Mouse (Mus musculus): ENCODE data around the gene Inhbb. TPM values are rescaled to one million over a fixed set of nuclear protein-coding genes. Genes with fewer than 3 reads are reported as not detected.

Inhbb gene
- 0.41 TPM for polyA plus RNA-seq (2014; fragmentation: Illumina TruSeq; extraction: RNeasy Lipid Tissue Mini Kit (QIAGEN cat#74804); ENCODE audit: low read depth, low replicate concordance)

DNA sequence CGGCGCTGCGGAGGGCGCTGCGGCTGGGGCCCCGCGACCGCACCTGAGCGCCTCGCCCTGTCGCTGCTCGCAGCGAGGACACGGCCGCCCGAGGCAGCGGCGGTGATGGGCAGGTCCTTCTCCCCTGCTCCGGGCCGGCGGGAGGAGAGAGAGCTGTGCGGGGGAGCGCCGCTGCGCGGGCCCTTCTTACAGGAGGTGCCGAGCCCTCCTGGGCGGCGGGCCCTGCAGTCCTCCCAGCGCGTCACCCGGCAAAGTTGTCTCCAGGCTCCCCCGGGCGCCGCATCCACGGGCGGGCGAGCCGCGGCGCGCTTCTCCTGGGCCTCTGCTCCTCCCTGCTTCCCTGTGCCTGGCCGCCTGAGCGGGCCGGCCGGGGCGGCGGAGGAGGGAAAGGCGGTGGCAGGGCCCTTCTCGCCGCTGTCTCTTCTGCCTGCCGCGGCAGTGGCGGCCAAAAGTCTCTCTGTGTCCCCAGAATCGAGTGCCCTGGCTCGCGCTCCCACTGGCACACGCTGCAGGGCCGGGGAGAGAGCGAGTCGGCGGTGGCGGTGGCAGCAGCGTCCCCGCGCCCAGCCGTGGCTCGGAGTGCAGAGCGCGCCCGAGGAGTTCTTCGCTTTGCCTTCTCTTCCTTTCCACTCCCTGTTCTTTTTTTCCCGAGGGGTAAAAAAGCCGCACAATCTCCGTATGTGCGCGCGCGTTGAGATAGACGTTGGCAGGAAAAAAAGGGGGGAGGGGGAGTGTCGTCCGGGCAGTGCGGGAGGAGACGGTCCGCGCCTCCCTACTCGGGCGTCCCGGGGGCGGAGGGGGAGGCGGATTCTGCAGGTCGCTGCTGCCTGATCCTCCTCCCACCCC, at the start of gene Inhbb:
Gene Inhbb, minus strand, starts transcription at position 673 of the 846 bp plus-strand sequence.

Other genes with a start within 250 kb of the Inhbb start
- 22.7 TPM for gene Ralb, start 82.5 kb upstream of the Inhbb start, polyA plus RNA-seq (2014; fragmentation: Illumina TruSeq; extraction: RNeasy Lipid Tissue Mini Kit (QIAGEN cat#74804); ENCODE audit: low read depth, low replicate concordance)
- gene Tmem185b, start 103.9 kb upstream of the Inhbb start, polyA plus RNA-seq (2014; fragmentation: Illumina TruSeq; extraction: RNeasy Lipid Tissue Mini Kit (QIAGEN cat#74804); ENCODE audit: low read depth, low replicate concordance), result 16.0 TPM
- gene Epb41l5, start 226.8 kb upstream of the Inhbb start, polyA plus RNA-seq (2014; fragmentation: Illumina TruSeq; extraction: RNeasy Lipid Tissue Mini Kit (QIAGEN cat#74804); ENCODE audit: low read depth, low replicate concordance), result 22.8 TPM

Data from sigmoid colon, adult 10 weeks (tissue).